Mouse (Mus musculus) midbrain, embryonic 15.5 days (tissue): ENCODE measurements around the gene Vrk3. TPM values are rescaled to one million over a fixed set of nuclear protein-coding genes. Genes with fewer than 3 reads are reported as not detected.

Source experiments
- ATAC-seq: fragments of 200-750 bp; cut with Nextera tagmentation; replicated peaks from 2 replicates; pipeline ENCODE4 v1.8.0; 2017; ENCODE audit warnings: moderate TSS enrichment
- H3K27ac ChIP-seq: fragments of 300-500 bp; sonication (generic); 2 replicates; pipeline ENCODE4 v1.5.1; 2015; ENCODE audit warnings: mild to moderate bottlenecking, inconsistent platforms
- H3K27me3 ChIP-seq: fragments of 300-500 bp; sonication (generic); replicated peaks from 2 replicates; pipeline ENCODE4 v1.6.1; 2015; ENCODE audit warnings: inconsistent platforms
- H3K36me3 ChIP-seq: fragments of 300-500 bp; sonication (generic); replicated peaks from 2 replicates; pipeline ENCODE4 v1.6.1; 2015; ENCODE audit warnings: inconsistent platforms
- H3K4me1 ChIP-seq: fragments of 300-500 bp; sonication (generic); 2 replicates; pipeline ENCODE4 v1.6.1; 2015; ENCODE audit warnings: inconsistent platforms
- H3K4me2 ChIP-seq: fragments of 300-500 bp; sonication (generic); 2 replicates; pipeline ENCODE4 v1.6.1; 2015; ENCODE audit warnings: inconsistent platforms, mild to moderate bottlenecking, moderate library complexity
- H3K4me3 ChIP-seq: fragments of 300-500 bp; sonication (generic); 2 replicates; pipeline ENCODE4 v1.5.1; 2015; ENCODE audit warnings: mild to moderate bottlenecking, inconsistent platforms
- H3K9ac ChIP-seq: fragments of 300-500 bp; sonication (generic); 2 replicates; pipeline ENCODE4 v1.6.1; 2015; ENCODE audit warnings: mild to moderate bottlenecking, inconsistent platforms
- H3K9me3 ChIP-seq: fragments of 300-500 bp; sonication (generic); 2 replicates; pipeline ENCODE4 v1.6.1; 2016; ENCODE audit warnings: inconsistent platforms
- WGBS: fragments of 180-500 bp; shearing (Covaris S2); methylation state at CpG from one replicate; pipeline ENCODE4 v1.1.7; 2015; ENCODE audit warnings: mixed read lengths; 5-methylcytosine and 5-hydroxymethylcytosine counted together
- polyA plus RNA-seq: library from polyadenylated mRNA; unstranded; fragments of >200 nt; fragmentation: Nextera tagmentation; extraction: Ambion mirVana; gene quantifications from 2 replicates; pipeline ENCODE4 v1.2.1, GENCODE M21; 2015

Vrk3 gene
- polyA plus RNA-seq, 1 experiment from 2014 or later = 28.4 TPM

GRCm38 (mm10) chr7:44821666-44822448, 73.6 kb downstream of the Vrk3 start:
- WGBS = 87% methylated on average over 7 of the region's 7 CpGs
- no peak overlapping the region for H3K4me2 ChIP-seq
- no peaks in the 10 kb centered on the region for H3K36me3 ChIP-seq
- no peaks in the 10 kb centered on the region for H3K27me3 ChIP-seq
- H3K9me3 ChIP-seq = no peaks in the 10 kb centered on the region
- H3K27ac ChIP-seq = no peak overlapping the region
- H3K4me1 ChIP-seq = peaks cover 44% of the 10 kb centered on the region
- H3K9ac ChIP-seq = no peak overlapping the region
- no peak overlapping the region for H3K4me3 ChIP-seq
- no peak for ATAC-seq

- no peaks in the 10 kb centered on the region for H3K9me3 ChIP-seq
- no peak overlapping the region for H3K4me2 ChIP-seq
- H3K27me3 ChIP-seq = no peaks in the 10 kb centered on the region
- no peak overlapping the region for H3K27ac ChIP-seq
- WGBS = 38% methylated on average over 7 of the region's 7 CpGs
- no peak for ATAC-seq
- peaks cover 28% of the 10 kb centered on the region for H3K4me1 ChIP-seq
- H3K36me3 ChIP-seq = no peaks in the 10 kb centered on the region
- H3K9ac ChIP-seq = no peak overlapping the region
- H3K4me3 ChIP-seq = no peak overlapping the region
These were observed 75.2 kb downstream of the Vrk3 start for GRCm38 (mm10) chr7:44823409-44823808.

GRCm38 (mm10) chr7:44824872-44825271, 76.7 kb downstream of the Vrk3 start:
- no peak overlapping the region for H3K4me3 ChIP-seq
- peaks cover 10% of the 10 kb centered on the region; the same call in 1 of the 2 replicates for H3K36me3 ChIP-seq
- H3K9ac ChIP-seq = no peak overlapping the region
- H3K4me1 ChIP-seq = peaks cover 13% of the 10 kb centered on the region
- 18% methylated on average over 3 of the region's 3 CpGs for WGBS
- ATAC-seq = peak; percentile 68
- H3K9me3 ChIP-seq = no peaks in the 10 kb centered on the region
- no peaks in the 10 kb centered on the region for H3K27me3 ChIP-seq
- no peak overlapping the region for H3K27ac ChIP-seq
- no peak overlapping the region for H3K4me2 ChIP-seq

- peaks cover 28% of the 10 kb centered on the region for H3K36me3 ChIP-seq
- H3K27ac ChIP-seq = no peak overlapping the region
- no peaks in the 10 kb centered on the region for H3K27me3 ChIP-seq
- no peak overlapping the region for H3K4me3 ChIP-seq
- no peak for ATAC-seq
- 88% methylated on average over 3 of the region's 3 CpGs for WGBS
- no peaks in the 10 kb centered on the region for H3K9me3 ChIP-seq
- H3K9ac ChIP-seq = no peak overlapping the region
- peaks cover 9% of the 10 kb centered on the region; the same call in 1 of the 2 replicates for H3K4me1 ChIP-seq
- no peak overlapping the region for H3K4me2 ChIP-seq
These were observed 78.6 kb downstream of the Vrk3 start for GRCm38 (mm10) chr7:44826771-44827170.

Other genes starting within 250 kb of the Vrk3 start
- gene Mybpc2, start 223.8 kb upstream of the Vrk3 start, polyA plus RNA-seq = 0.19 and 0.28 TPM in 2 replicates
- gene Spib, start 216.3 kb upstream of the Vrk3 start, polyA plus RNA-seq = 0.05 TPM in 1 of 2 replicates, not detected in the other
- gene Pold1, start 199.6 kb upstream of the Vrk3 start, polyA plus RNA-seq = 23.8 and 25.3 TPM in 2 replicates
- gene Nr1h2, start 194.5 kb upstream of the Vrk3 start, polyA plus RNA-seq = 61.1 and 66.6 TPM in 2 replicates
- 1.1 and 1.4 TPM in 2 replicates for gene Napsa, start 176.0 kb upstream of the Vrk3 start, polyA plus RNA-seq
- 5.8 and 8.0 TPM in 2 replicates for gene Kcnc3, start 157.7 kb upstream of the Vrk3 start, polyA plus RNA-seq
- gene Myh14, start 77.6 kb upstream of the Vrk3 start, polyA plus RNA-seq = 2.3 and 2.9 TPM in 2 replicates
- gene Izumo2, start 39.7 kb upstream of the Vrk3 start, polyA plus RNA-seq = not detected in 2 replicates
- gene Zfp473, start 2.6 kb downstream of the Vrk3 start, polyA plus RNA-seq = 1.4 and 1.5 TPM in 2 replicates
- 49.9 and 52.7 TPM in 2 replicates for gene Nup62, start 67.7 kb downstream of the Vrk3 start, polyA plus RNA-seq
- 1.6 and 2.2 TPM in 2 replicates for gene Il4i1, start 68.0 kb downstream of the Vrk3 start, polyA plus RNA-seq
- gene Atf5, start 68.2 kb downstream of the Vrk3 start, polyA plus RNA-seq = 2.8 and 3.9 TPM in 2 replicates
- 89.7 and 91.1 TPM in 2 replicates for gene Akt1s1, start 100.6 kb downstream of the Vrk3 start, polyA plus RNA-seq
- 121 and 122 TPM in 2 replicates for gene Tbc1d17, start 100.7 kb downstream of the Vrk3 start, polyA plus RNA-seq
- 30.5 and 32.8 TPM in 2 replicates for gene Pnkp, start 108.7 kb downstream of the Vrk3 start, polyA plus RNA-seq
- gene Ptov1, start 121.4 kb downstream of the Vrk3 start, polyA plus RNA-seq = 517 and 553 TPM in 2 replicates
- gene Med25, start 144.3 kb downstream of the Vrk3 start, polyA plus RNA-seq = 179 TPM in 2 replicates
- 20.3 and 22.9 TPM in 2 replicates for gene Fuz, start 147.7 kb downstream of the Vrk3 start, polyA plus RNA-seq
- gene Ap2a1, start 181.1 kb downstream of the Vrk3 start, polyA plus RNA-seq = 122 and 140 TPM in 2 replicates
- gene Tsks, start 194.8 kb downstream of the Vrk3 start, polyA plus RNA-seq = 0.11 and 0.21 TPM in 2 replicates
- 56.5 and 58.2 TPM in 2 replicates for gene Cpt1c, start 226.4 kb downstream of the Vrk3 start, polyA plus RNA-seq
- gene Prmt1, start 238.2 kb downstream of the Vrk3 start, polyA plus RNA-seq = 697 and 717 TPM in 2 replicates
- 61.9 and 66.8 TPM in 2 replicates for gene Irf3, start 249.2 kb downstream of the Vrk3 start, polyA plus RNA-seq